Mouse (Mus musculus) frontal cortex, postnatal 36 days (tissue): ENCODE measurements around the gene Cyp21a1.
"Not testable (repeated sequence)": the region's sequence is repeated elsewhere in the genome, so short reads cannot be mapped to it uniquely, and the experiment has no call there.

Experiments
- DNase-seq, 2 experiments: peaks; one replicate each; pipeline ENCODE4 v3.0.0; 2022; ENCODE audit warnings: low spot score in 2 of 2

The Cyp21a1 gene

GRCm38 (mm10) chr17:34804301-34804700, at the start of gene Cyp21a1:
Gene Cyp21a1 (minus strand): TSS chr17:34804561.
- DNase-seq = not testable (repeated sequence)

- DNase-seq = no peak
Measured at GRCm38 (mm10) chr17:34853511-34853910, 49.1 kb upstream of the Cyp21a1 start.

- no peak for DNase-seq
Measured at GRCm38 (mm10) chr17:34850517-34851125, 46.3 kb upstream of the Cyp21a1 start.

- peak; percentile 96 to 98 for DNase-seq
Measured at GRCm38 (mm10) chr17:34849722-34850516, 45.6 kb upstream of the Cyp21a1 start, which contains the start of the genes Skiv2l and Nelfe. Gene Skiv2l (minus strand): TSS chr17:34850210. Gene Nelfe (plus strand): TSS chr17:34850391.

- DNase-seq = no peak
Measured at GRCm38 (mm10) chr17:34847615-34848014, 43.3 kb upstream of the Cyp21a1 start.

GRCm38 (mm10) chr17:34847192-34847591, 42.8 kb upstream of the Cyp21a1 start:
- DNase-seq = no peak

GRCm38 (mm10) chr17:34844884-34845283, 40.5 kb upstream of the Cyp21a1 start:
- DNase-seq = no peak

- no peak for DNase-seq
Measured at GRCm38 (mm10) chr17:34840736-34841307, 36.5 kb upstream of the Cyp21a1 start.

GRCm38 (mm10) chr17:34838785-34839184, 34.4 kb upstream of the Cyp21a1 start:
- no peak for DNase-seq

GRCm38 (mm10) chr17:34837464-34838324, 33.3 kb upstream of the Cyp21a1 start:
- DNase-seq = no peak

- peak; percentile 98 to 99 for DNase-seq
Measured at GRCm38 (mm10) chr17:34836856-34837221, 32.5 kb upstream of the Cyp21a1 start, which contains the start of the genes Stk19 and Dxo. Gene Stk19 (minus strand): TSS chr17:34836945. Gene Dxo (plus strand): TSS chr17:34837019.

- no peak for DNase-seq
Measured at GRCm38 (mm10) chr17:34836155-34836855, 31.9 kb upstream of the Cyp21a1 start.

GRCm38 (mm10) chr17:34830776-34831175, 26.4 kb upstream of the Cyp21a1 start:
- DNase-seq = not testable (repeated sequence)

GRCm38 (mm10) chr17:34814818-34815370, 10.5 kb upstream of the Cyp21a1 start:
- DNase-seq = no peak

- peak; percentile 24 to 29 for DNase-seq
Measured at GRCm38 (mm10) chr17:34813747-34814146, 9.4 kb upstream of the Cyp21a1 start.

- DNase-seq = no peak
Measured at GRCm38 (mm10) chr17:34811275-34811674, 6.9 kb upstream of the Cyp21a1 start.

GRCm38 (mm10) chr17:34810811-34811210, 6.5 kb upstream of the Cyp21a1 start:
- DNase-seq = not testable (repeated sequence)

GRCm38 (mm10) chr17:34810411-34810810, 6.0 kb upstream of the Cyp21a1 start:
- DNase-seq = not testable (repeated sequence)

- DNase-seq = no peak
Measured at GRCm38 (mm10) chr17:34808599-34809205, 4.3 kb upstream of the Cyp21a1 start.

GRCm38 (mm10) chr17:34807176-34807575, 2.8 kb upstream of the Cyp21a1 start:
- DNase-seq = no peak
